Mouse (Mus musculus) midbrain, postnatal 0 days (tissue): Measurements from ENCODE around the gene Nfkbil1. TPM values are rescaled to one million over a fixed set of nuclear protein-coding genes. Genes with fewer than 3 reads are reported as not detected.

ENCODE experiments used
- ATAC-seq: fragments of 200-750 bp; cut with Nextera tagmentation; 2 replicates; pipeline ENCODE4 v1.8.0; 2017; ENCODE audit warnings: moderate number of reproducible peaks, mild to moderate bottlenecking, moderate TSS enrichment, moderate library complexity; ENCODE audit not compliant: low FRiP score
- DNase-seq: peaks from one replicate; pipeline ENCODE4 v3.0.0-alpha.2; 2015; ENCODE audit warnings: low spot score
- H3K27ac ChIP-seq: fragments of 300-500 bp; sonication (generic); 2 replicates; pipeline ENCODE4 v1.5.1; 2014; ENCODE audit warnings: low read depth, mild to moderate bottlenecking, low read length, mixed read lengths
- H3K27me3 ChIP-seq: fragments of 300-500 bp; sonication (generic); 2 replicates; pipeline ENCODE4 v1.6.1; 2014; ENCODE audit warnings: low read length, control low read depth, mixed read lengths; ENCODE audit not compliant: insufficient read depth
- H3K36me3 ChIP-seq: fragments of 300-500 bp; sonication (generic); 2 replicates; pipeline ENCODE4 v1.6.1; 2014; ENCODE audit warnings: low read length, control low read depth, mixed read lengths; ENCODE audit not compliant: insufficient read depth
- H3K4me1 ChIP-seq: fragments of 300-500 bp; sonication (generic); 2 replicates; pipeline ENCODE4 v1.6.1; 2014; ENCODE audit warnings: mild to moderate bottlenecking, control low read depth, antibody characterized with exemption, low read length, mixed read lengths; ENCODE audit not compliant: insufficient read depth
- H3K4me2 ChIP-seq: fragments of 300-500 bp; sonication (generic); 2 replicates; pipeline ENCODE4 v1.6.1; 2014; ENCODE audit warnings: low read depth, mild to moderate bottlenecking, low read length, mixed read lengths; ENCODE audit not compliant: poor library complexity, severe bottlenecking
- H3K4me3 ChIP-seq: fragments of 300-500 bp; sonication (generic); 2 replicates; pipeline ENCODE4 v1.5.1; 2014; ENCODE audit warnings: low read depth, mild to moderate bottlenecking, low read length, moderate library complexity
- H3K9ac ChIP-seq: fragments of 300-500 bp; sonication (generic); replicated peaks from 2 replicates; pipeline ENCODE4 v1.6.1; 2014; ENCODE audit warnings: mild to moderate bottlenecking, low read length, moderate library complexity, mixed read lengths; ENCODE audit not compliant: poor library complexity, severe bottlenecking
- H3K9me3 ChIP-seq: fragments of 300-500 bp; sonication (generic); 2 replicates; pipeline ENCODE4 v1.6.1; 2016; ENCODE audit warnings: low read length, control low read depth
- CTCF ChIP-seq: IDR thresholded peaks from 2 replicates; pipeline ENCODE4 v1.5.1; 2016; ENCODE audit warnings: antibody characterized with exemption, mild to moderate bottlenecking
- WGBS: fragments of 180-500 bp; shearing (Covaris S2); extraction: QIAGEN DNeasy Blood & Tissue Kit; methylation state at CpG from one replicate; pipeline ENCODE4 v1.1.7; 2014; 5-methylcytosine and 5-hydroxymethylcytosine counted together
- microRNA-seq: library from miRNA; unstranded; fragments of <30 nt; microRNA quantifications from one replicate; pipeline ENCODE4, GENCODE M21; 2016; ENCODE audit warnings: borderline number of aligned reads
- polyA plus RNA-seq: library from polyadenylated mRNA; unstranded; fragments of >200 nt; fragmentation: Nextera tagmentation; extraction: Ambion mirVana; gene quantifications from 2 replicates; pipeline ENCODE4 v1.2.1, GENCODE M21; 2015
- total RNA-seq: library from RNA; depleted of rRNA; stranded (reverse); fragments of >200 nt; gene quantifications from 2 replicates; pipeline ENCODE4 v1.2.3, GENCODE M21; 2014; rRNA removed

Nfkbil1 gene
- total and polyA plus RNA-seq, 2 experiments from 2014 or later = 12.3 to 18.5 TPM

DNA sequence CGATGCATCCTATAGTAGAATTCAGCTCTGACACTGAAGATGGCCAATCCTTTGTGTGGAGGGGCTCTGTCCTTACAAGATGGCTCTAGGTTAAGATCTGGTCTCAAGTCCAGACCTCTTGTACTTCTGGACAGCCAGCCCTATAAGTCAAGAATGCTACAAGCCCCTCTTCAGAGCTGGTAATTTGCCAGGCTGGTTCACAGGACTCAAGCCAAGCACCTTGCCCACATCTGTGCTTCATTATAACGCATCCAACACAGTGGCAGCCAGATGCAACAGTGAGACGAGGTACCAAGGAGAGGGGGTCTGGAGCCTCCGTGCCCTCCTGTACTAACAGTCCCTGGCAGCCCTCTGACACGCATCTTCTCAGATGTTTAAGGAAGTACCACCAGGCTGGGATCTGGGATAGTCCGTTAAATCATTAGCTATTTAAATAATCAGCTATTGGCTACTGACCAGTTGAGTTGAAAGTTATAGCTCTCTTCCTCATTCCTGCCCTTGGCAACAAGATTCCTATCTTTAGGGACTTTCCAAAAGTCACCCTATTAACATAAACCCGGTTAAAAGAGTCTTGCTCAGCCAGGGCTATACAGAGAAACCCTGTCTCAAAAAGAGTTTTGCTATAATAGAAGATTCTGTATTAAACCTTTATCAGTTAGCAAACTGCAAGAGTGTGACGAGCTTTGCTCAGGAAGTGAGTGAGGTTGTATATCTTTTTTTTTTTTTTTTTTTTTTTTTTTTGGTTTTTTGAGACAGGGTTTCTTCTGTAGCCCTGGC, 61.2 kb downstream of the Nfkbil1 start:
- H3K4me1 ChIP-seq = no peaks in the 10 kb centered on the region
- TF ChIP-seq CTCF = no peak
- no peaks in the 10 kb centered on the region for H3K27me3 ChIP-seq
- no peaks in the 10 kb centered on the region for H3K36me3 ChIP-seq
- H3K9ac ChIP-seq = no peak overlapping the region
- no peak overlapping the region for H3K4me2 ChIP-seq
- ATAC-seq (no peak), DNase-seq (no peak)
- H3K27ac ChIP-seq = no peak overlapping the region
- no peak overlapping the region for H3K4me3 ChIP-seq
- WGBS = 69% methylated on average over 8 of the region's 8 CpGs
- no peaks in the 10 kb centered on the region for H3K9me3 ChIP-seq

DNA sequence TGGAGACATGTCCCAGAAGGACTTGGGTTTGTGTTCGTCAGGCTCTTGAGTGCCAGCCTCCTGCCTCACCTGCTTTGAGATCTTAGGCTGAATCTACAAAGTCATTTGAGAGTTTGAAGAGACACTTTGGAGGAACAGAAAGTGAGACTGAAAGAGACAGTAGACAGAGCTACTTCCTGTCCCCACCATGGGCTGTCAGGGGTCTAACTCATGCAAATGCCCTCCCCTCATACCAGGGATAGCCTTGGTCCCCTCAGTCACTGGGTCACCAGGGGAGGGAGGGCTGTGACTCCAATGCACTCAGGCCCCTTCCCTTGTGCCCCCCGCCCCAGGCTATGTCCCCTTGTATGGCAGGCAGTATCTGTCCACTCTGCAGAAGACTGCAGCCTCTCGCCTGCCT, 62.3 kb downstream of the Nfkbil1 start:
- H3K9ac ChIP-seq = no peak overlapping the region
- 73% methylated on average over 3 of the region's 3 CpGs for WGBS
- no peak overlapping the region for H3K4me3 ChIP-seq

DNA sequence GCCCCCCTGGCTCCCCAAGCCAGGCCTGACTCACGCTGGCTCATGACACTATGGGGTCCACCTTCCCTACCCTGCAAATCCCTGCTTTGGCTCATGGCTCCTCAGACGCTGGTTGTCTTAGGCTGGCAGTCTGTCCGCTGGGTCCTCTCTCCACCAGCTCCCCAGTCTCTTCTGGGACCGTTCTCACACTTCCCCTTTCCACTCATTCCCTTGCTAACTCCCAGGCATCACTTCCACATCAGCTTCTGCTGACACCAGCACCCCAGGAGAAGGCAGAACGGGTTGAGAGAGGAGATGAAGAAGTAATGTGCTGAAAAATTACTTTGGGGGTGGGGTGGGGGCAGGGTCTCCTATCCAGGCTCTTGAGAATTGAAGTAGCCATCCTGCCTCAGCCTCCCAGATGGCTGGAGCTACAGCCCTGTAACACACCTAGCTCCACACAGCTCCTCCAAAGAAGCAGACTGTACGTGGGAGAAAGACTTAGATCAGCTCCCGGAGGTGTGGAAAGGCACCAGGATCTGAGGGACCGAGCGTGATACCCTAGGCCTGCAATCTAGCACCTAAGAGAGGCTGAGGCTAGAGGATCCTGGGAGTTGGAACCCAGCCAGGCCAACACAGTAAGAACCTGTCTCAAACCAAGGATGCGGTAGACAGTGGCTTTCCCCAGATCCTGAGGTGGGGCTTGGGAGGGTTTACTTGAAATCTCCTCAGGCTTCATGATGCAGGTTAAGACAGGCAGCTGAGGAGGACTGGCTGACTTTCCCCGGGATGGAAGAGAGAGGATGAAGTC, 63.0 kb downstream of the Nfkbil1 start:
- ATAC-seq = no peak
- TF ChIP-seq CTCF = no peak
- H3K9me3 ChIP-seq = no peaks in the 10 kb centered on the region
- no peaks in the 10 kb centered on the region for H3K4me1 ChIP-seq
- no peak for DNase-seq
- H3K9ac ChIP-seq = no peak overlapping the region
- H3K4me2 ChIP-seq = no peak overlapping the region
- no peak overlapping the region for H3K4me3 ChIP-seq
- 73% methylated on average over 11 of the region's 11 CpGs for WGBS
- H3K27ac ChIP-seq = no peak overlapping the region
- H3K27me3 ChIP-seq = no peaks in the 10 kb centered on the region
- H3K36me3 ChIP-seq = no peaks in the 10 kb centered on the region

More for the DNA sequence above, 62.3 kb downstream of the Nfkbil1 start:
- ATAC-seq (no peak), DNase-seq (no peak)
- TF ChIP-seq CTCF = no peak
- Histone ChIP-seq H3K36me3 (no peaks in the 10 kb centered on the region), H3K9me3 (no peaks in the 10 kb centered on the region), H3K4me1 (no peaks in the 10 kb centered on the region), H3K4me2 (no peak overlapping the region), H3K27ac (no peak overlapping the region), H3K27me3 (no peaks in the 10 kb centered on the region)

Small RNA genes lying within 50 kb of the gene (microRNA-seq; reads per million reads assigned to microRNA genes)
- gene Mir6973a (not detected), gene Mir6974 (not detected), gene Mir6975 (2.0 reads per million), gene Mir8094 (not detected)

Other genes with a start within 250 kb of the Nfkbil1 start
Only the 30 nearest of the 35 such genes appear.
- 1.7 and 3.8 TPM in 2 replicates for gene Msh5, start 189.0 kb downstream of the Nfkbil1 start, total RNA-seq
- 1.3 and 1.4 TPM in 2 replicates for gene Msh5, start 189.0 kb downstream of the Nfkbil1 start, polyA plus RNA-seq
- 28.0 and 33.4 TPM in 2 replicates for gene Clic1, start 185.8 kb downstream of the Nfkbil1 start, total RNA-seq
- gene Clic1, start 185.8 kb downstream of the Nfkbil1 start, polyA plus RNA-seq = 40.0 and 41.9 TPM in 2 replicates
- gene Ddah2, start 176.8 kb downstream of the Nfkbil1 start, total RNA-seq = 159 and 204 TPM in 2 replicates
- gene Ddah2, start 176.8 kb downstream of the Nfkbil1 start, polyA plus RNA-seq = 210 and 213 TPM in 2 replicates
- 2.4 TPM in 1 of 2 replicates, not detected in the other for gene Ly6g6c, start 170.4 kb downstream of the Nfkbil1 start, total RNA-seq
- not detected in 2 replicates for gene Ly6g6c, start 170.4 kb downstream of the Nfkbil1 start, polyA plus RNA-seq
- not detected in 2 replicates for gene Mpig6b, start 169.6 kb downstream of the Nfkbil1 start, total RNA-seq
- not detected in 2 replicates for gene Mpig6b, start 169.6 kb downstream of the Nfkbil1 start, polyA plus RNA-seq
- not detected in 2 replicates for gene Ly6g6e, start 158.9 kb downstream of the Nfkbil1 start, total RNA-seq
- 0.31 TPM in 1 of 2 replicates, not detected in the other for gene Ly6g6e, start 158.9 kb downstream of the Nfkbil1 start, polyA plus RNA-seq
- 1.4 TPM in 1 of 2 replicates, not detected in the other for gene Ly6g6d, start 157.7 kb downstream of the Nfkbil1 start, total RNA-seq
- 0.98 and 1.1 TPM in 2 replicates for gene Ly6g6d, start 157.7 kb downstream of the Nfkbil1 start, polyA plus RNA-seq
- not detected in 2 replicates for gene Ly6g6f, start 150.2 kb downstream of the Nfkbil1 start, total RNA-seq
- gene Ly6g6f, start 150.2 kb downstream of the Nfkbil1 start, polyA plus RNA-seq = not detected in 2 replicates
- 98.9 and 151 TPM in 2 replicates for gene Abhd16a, start 146.5 kb downstream of the Nfkbil1 start, total RNA-seq
- 122 and 128 TPM in 2 replicates for gene Abhd16a, start 146.5 kb downstream of the Nfkbil1 start, polyA plus RNA-seq
- gene Ly6g5c, start 127.5 kb downstream of the Nfkbil1 start, total RNA-seq = not detected in 2 replicates
- not detected in 2 replicates for gene Ly6g5c, start 127.5 kb downstream of the Nfkbil1 start, polyA plus RNA-seq
- 0.99 and 3.7 TPM in 2 replicates for gene Ly6g5b, start 120.4 kb downstream of the Nfkbil1 start, total RNA-seq
- gene Ly6g5b, start 120.4 kb downstream of the Nfkbil1 start, polyA plus RNA-seq = 1.3 and 1.8 TPM in 2 replicates
- 11.7 and 17.0 TPM in 2 replicates for gene Gpank1, start 114.3 kb downstream of the Nfkbil1 start, total RNA-seq
- gene Gpank1, start 114.3 kb downstream of the Nfkbil1 start, polyA plus RNA-seq = 20.2 and 21.0 TPM in 2 replicates
- gene Csnk2b, start 113.7 kb downstream of the Nfkbil1 start, total RNA-seq = 245 and 287 TPM in 2 replicates
- gene Csnk2b, start 113.7 kb downstream of the Nfkbil1 start, polyA plus RNA-seq = 325 and 332 TPM in 2 replicates
- 10.7 and 28.0 TPM in 2 replicates for gene D17H6S53E, start 109.4 kb downstream of the Nfkbil1 start, total RNA-seq
- gene D17H6S53E, start 109.4 kb downstream of the Nfkbil1 start, polyA plus RNA-seq = 9.6 and 10.3 TPM in 2 replicates
- 0.44 TPM in 1 of 2 replicates, not detected in the other for gene Apom, start 103.7 kb downstream of the Nfkbil1 start, total RNA-seq
- gene Apom, start 103.7 kb downstream of the Nfkbil1 start, polyA plus RNA-seq = 0.22 TPM in 1 of 2 replicates, not detected in the other
- gene Bag6, start 100.6 kb downstream of the Nfkbil1 start, total RNA-seq = 330 and 339 TPM in 2 replicates
- gene Bag6, start 100.6 kb downstream of the Nfkbil1 start, polyA plus RNA-seq = 62.3 and 68.9 TPM in 2 replicates
- gene Prrc2a, start 70.9 kb downstream of the Nfkbil1 start, total RNA-seq = 193 and 230 TPM in 2 replicates
- gene Prrc2a, start 70.9 kb downstream of the Nfkbil1 start, polyA plus RNA-seq = 85.7 and 88.0 TPM in 2 replicates
- gene Aif1, start 59.7 kb downstream of the Nfkbil1 start, total RNA-seq = 1.8 and 4.1 TPM in 2 replicates
- gene Aif1, start 59.7 kb downstream of the Nfkbil1 start, polyA plus RNA-seq = 9.2 and 9.5 TPM in 2 replicates
- 5.9 and 26.7 TPM in 2 replicates for gene Lst1, start 47.4 kb downstream of the Nfkbil1 start, total RNA-seq
- 7.8 and 12.0 TPM in 2 replicates for gene Lst1, start 47.4 kb downstream of the Nfkbil1 start, polyA plus RNA-seq
- 1.4 and 2.1 TPM in 2 replicates for gene Ltb, start 41.4 kb downstream of the Nfkbil1 start, total RNA-seq
- 1.0 and 1.6 TPM in 2 replicates for gene Ltb, start 41.4 kb downstream of the Nfkbil1 start, polyA plus RNA-seq
- gene Tnf, start 33.8 kb downstream of the Nfkbil1 start, total RNA-seq = not detected in 2 replicates
- gene Tnf, start 33.8 kb downstream of the Nfkbil1 start, polyA plus RNA-seq = 0.09 TPM in 1 of 2 replicates, not detected in the other
- gene Lta, start 30.4 kb downstream of the Nfkbil1 start, total RNA-seq = 0.49 and 1.2 TPM in 2 replicates
- gene Lta, start 30.4 kb downstream of the Nfkbil1 start, polyA plus RNA-seq = 0.98 and 1.2 TPM in 2 replicates
- gene Gm16181, start 15.0 kb downstream of the Nfkbil1 start, total RNA-seq = not detected in 2 replicates
- 0.33 TPM in 1 of 2 replicates, not detected in the other for gene Gm16181, start 15.0 kb downstream of the Nfkbil1 start, polyA plus RNA-seq
- gene Atp6v1g2, start 2.1 kb downstream of the Nfkbil1 start, total RNA-seq = 109 and 117 TPM in 2 replicates
- 210 and 232 TPM in 2 replicates for gene Atp6v1g2, start 2.1 kb downstream of the Nfkbil1 start, polyA plus RNA-seq
- 261 and 288 TPM in 2 replicates for gene Ddx39b, start 6.0 kb upstream of the Nfkbil1 start, total RNA-seq
- 320 and 329 TPM in 2 replicates for gene Ddx39b, start 6.0 kb upstream of the Nfkbil1 start, polyA plus RNA-seq
- 75.4 and 78.0 TPM in 2 replicates for gene H2-D1, start 26.9 kb upstream of the Nfkbil1 start, total RNA-seq
- gene H2-D1, start 26.9 kb upstream of the Nfkbil1 start, polyA plus RNA-seq = 130 and 148 TPM in 2 replicates
- 0.38 and 0.60 TPM in 2 replicates for gene H2-Q1, start 84.6 kb upstream of the Nfkbil1 start, total RNA-seq
- gene H2-Q1, start 84.6 kb upstream of the Nfkbil1 start, polyA plus RNA-seq = 1.4 and 1.5 TPM in 2 replicates
- gene H2-Q2, start 106.5 kb upstream of the Nfkbil1 start, total RNA-seq = 20.9 and 21.7 TPM in 2 replicates
- 21.1 and 22.5 TPM in 2 replicates for gene H2-Q2, start 106.5 kb upstream of the Nfkbil1 start, polyA plus RNA-seq
- 1.4 and 4.0 TPM in 2 replicates for gene H2-Q4, start 143.8 kb upstream of the Nfkbil1 start, total RNA-seq
- gene H2-Q4, start 143.8 kb upstream of the Nfkbil1 start, polyA plus RNA-seq = 0.79 and 1.0 TPM in 2 replicates
- 0.11 and 0.52 TPM in 2 replicates for gene H2-Q6, start 189.1 kb upstream of the Nfkbil1 start, total RNA-seq
- 1.8 TPM in 2 replicates for gene H2-Q6, start 189.1 kb upstream of the Nfkbil1 start, polyA plus RNA-seq